Mouse (Mus musculus) limb, embryonic 15.5 days (tissue): ENCODE measurements around the gene Cped1. TPM values are rescaled to one million over a fixed set of nuclear protein-coding genes. Genes with fewer than 3 reads are reported as not detected.
A peak's percentile ranks its signal among the peaks of the same experiment; 100 is the strongest.

Source experiments
- ATAC-seq: fragments of 200-750 bp; cut with Nextera tagmentation; 2 replicates; pipeline ENCODE4 v1.8.0; 2017; ENCODE audit warnings: low read depth, moderate TSS enrichment; ENCODE audit not compliant: insufficient number of reproducible peaks, low FRiP score, low TSS enrichment
- H3K27ac ChIP-seq: fragments of 300-500 bp; sonication (generic); 2 replicates; pipeline ENCODE4 v1.5.1; 2015; ENCODE audit warnings: moderate library complexity, mild to moderate bottlenecking, inconsistent platforms
- H3K27me3 ChIP-seq: fragments of 300-500 bp; sonication (generic); 2 replicates; pipeline ENCODE4 v1.6.1; 2015; ENCODE audit warnings: inconsistent platforms
- H3K36me3 ChIP-seq: fragments of 300-500 bp; sonication (generic); 2 replicates; pipeline ENCODE4 v1.6.1; 2015; ENCODE audit warnings: inconsistent platforms
- H3K4me1 ChIP-seq: fragments of 300-500 bp; sonication (generic); 2 replicates; pipeline ENCODE4 v1.6.1; 2015; ENCODE audit warnings: inconsistent platforms
- H3K4me2 ChIP-seq: fragments of 300-500 bp; sonication (generic); 2 replicates; pipeline ENCODE4 v1.6.1; 2015; ENCODE audit warnings: mild to moderate bottlenecking, inconsistent platforms
- H3K4me3 ChIP-seq: fragments of 300-500 bp; sonication (generic); 2 replicates; pipeline ENCODE4 v1.5.1; 2015; ENCODE audit warnings: mild to moderate bottlenecking, inconsistent platforms
- H3K9ac ChIP-seq: fragments of 300-500 bp; sonication (generic); 2 replicates; pipeline ENCODE4 v1.6.1; 2015; ENCODE audit warnings: inconsistent platforms
- H3K9me3 ChIP-seq: fragments of 300-500 bp; sonication (generic); 2 replicates; pipeline ENCODE4 v1.6.1; 2016; ENCODE audit warnings: inconsistent platforms
- WGBS: fragments of 180-500 bp; shearing (Covaris S2); methylation state at CpG from one replicate; pipeline ENCODE4 v1.1.7; 2015; 5-methylcytosine and 5-hydroxymethylcytosine counted together
- polyA plus RNA-seq: library from polyadenylated mRNA; unstranded; fragments of >200 nt; fragmentation: Nextera tagmentation; extraction: Ambion mirVana; gene quantifications from 2 replicates; pipeline ENCODE4 v1.2.1, GENCODE M21; 2015

Cped1 gene
- polyA plus RNA-seq, 1 experiment from 2014 or later, result 43.1 TPM

GRCm38 (mm10) chr6:22189346-22190335 lies 203.9 kb downstream of the Cped1 start:
- peak overlapping the region; percentile 37 for H3K4me2 ChIP-seq
- WGBS, result 47% methylated on average over 24 of the region's 24 CpGs
- peak overlapping the region; percentile 77 for H3K27ac ChIP-seq
- H3K4me1 ChIP-seq, result peaks cover 15% of the 10 kb centered on the region
- H3K4me3 ChIP-seq, result no peak overlapping the region
- H3K9ac ChIP-seq, result no peak overlapping the region
- 0 out of 2 replicates have a peak, but pooled peaks cover 3% of the 10 kb centered on the region for H3K36me3 ChIP-seq
- ATAC-seq, result peak; percentile 81
- no peaks in the 10 kb centered on the region for H3K27me3 ChIP-seq
- H3K9me3 ChIP-seq, result no peaks in the 10 kb centered on the region

- no peak overlapping the region for H3K9ac ChIP-seq
- H3K36me3 ChIP-seq, result no peaks in the 10 kb centered on the region
- H3K4me1 ChIP-seq, result 0 out of 2 replicates have a peak, but pooled peaks cover 4% of the 10 kb centered on the region
- no peak overlapping the region for H3K4me3 ChIP-seq
- no peak for ATAC-seq
- no peaks in the 10 kb centered on the region for H3K27me3 ChIP-seq
- 81% methylated on average over 3 of the region's 3 CpGs for WGBS
- no peak overlapping the region for H3K4me2 ChIP-seq
- H3K27ac ChIP-seq, result no peak overlapping the region
- no peaks in the 10 kb centered on the region for H3K9me3 ChIP-seq
Measured at GRCm38 (mm10) chr6:22198603-22199002, 212.9 kb downstream of the Cped1 start.

- ATAC-seq, result no peak
- Histone ChIP-seq H3K4me3 (no peak overlapping the region), H3K4me2 (no peak overlapping the region), H3K27me3 (no peaks in the 10 kb centered on the region), H3K27ac (no peak overlapping the region), H3K4me1 (0 out of 2 replicates have a peak, but pooled peaks cover 4% of the 10 kb centered on the region), H3K9me3 (no peaks in the 10 kb centered on the region), H3K36me3 (no peaks in the 10 kb centered on the region), H3K9ac (no peak overlapping the region)
- 88% methylated on average over 2 of the region's 2 CpGs for WGBS
Measured at GRCm38 (mm10) chr6:22199473-22199872, 213.8 kb downstream of the Cped1 start.

DNA sequence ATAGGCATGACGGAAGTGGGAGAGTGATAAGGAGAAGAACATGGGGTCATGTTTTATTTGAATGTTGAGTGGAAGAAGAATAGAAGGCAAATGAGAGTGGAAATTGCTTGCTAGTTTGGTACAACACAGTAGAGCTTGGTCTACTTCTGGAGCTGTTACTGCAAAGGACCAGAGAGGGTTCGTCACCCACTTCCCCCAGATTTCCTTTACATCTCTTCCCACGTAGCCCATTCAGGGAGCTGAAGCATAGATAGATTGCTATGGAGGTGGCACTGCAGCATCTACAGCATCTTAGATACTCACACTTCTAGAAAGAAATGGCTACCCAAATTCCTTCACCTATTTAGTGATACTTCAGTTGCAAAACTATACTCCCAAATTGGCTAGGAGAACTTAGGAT lies 214.4 kb downstream of the Cped1 start:
- Histone ChIP-seq H3K9me3 (no peaks in the 10 kb centered on the region), H3K36me3 (no peaks in the 10 kb centered on the region), H3K27ac (no peak overlapping the region), H3K4me3 (no peak overlapping the region), H3K9ac (no peak overlapping the region), H3K27me3 (no peaks in the 10 kb centered on the region), H3K4me2 (no peak overlapping the region), H3K4me1 (peaks cover 5% of the 10 kb centered on the region)
- ATAC-seq, result no peak
- WGBS, result 90% methylated on average over 3 of the region's 3 CpGs

DNA sequence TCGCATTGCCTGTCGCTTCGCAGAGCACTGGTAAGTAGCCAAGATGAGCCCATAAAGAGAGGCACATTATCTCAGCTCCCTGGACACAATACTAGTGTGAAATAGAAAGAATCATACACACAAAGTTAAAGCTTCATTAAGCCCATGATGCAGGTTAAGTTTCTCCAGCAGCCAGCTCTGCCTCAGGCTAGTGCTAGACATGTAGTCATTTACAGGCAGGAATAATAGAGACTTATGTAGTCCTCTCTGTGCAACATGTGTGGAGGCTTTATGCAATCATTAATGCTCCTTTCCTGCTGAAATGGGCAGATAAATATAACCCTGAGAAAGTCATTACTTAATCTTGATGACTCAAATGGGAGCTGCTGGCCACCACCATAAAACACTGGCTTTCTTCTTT lies 216.2 kb downstream of the Cped1 start:
- H3K36me3 ChIP-seq, result no peaks in the 10 kb centered on the region
- WGBS, result 39% methylated on average over 3 of the region's 3 CpGs
- peak; percentile 71; the same call in 1 of the 2 replicates for ATAC-seq
- H3K4me2 ChIP-seq, result no peak overlapping the region
- H3K27me3 ChIP-seq, result no peaks in the 10 kb centered on the region
- H3K27ac ChIP-seq, result no peak overlapping the region
- peaks cover 12% of the 10 kb centered on the region for H3K4me1 ChIP-seq
- no peak overlapping the region for H3K9ac ChIP-seq
- H3K9me3 ChIP-seq, result no peaks in the 10 kb centered on the region
- no peak overlapping the region for H3K4me3 ChIP-seq

DNA sequence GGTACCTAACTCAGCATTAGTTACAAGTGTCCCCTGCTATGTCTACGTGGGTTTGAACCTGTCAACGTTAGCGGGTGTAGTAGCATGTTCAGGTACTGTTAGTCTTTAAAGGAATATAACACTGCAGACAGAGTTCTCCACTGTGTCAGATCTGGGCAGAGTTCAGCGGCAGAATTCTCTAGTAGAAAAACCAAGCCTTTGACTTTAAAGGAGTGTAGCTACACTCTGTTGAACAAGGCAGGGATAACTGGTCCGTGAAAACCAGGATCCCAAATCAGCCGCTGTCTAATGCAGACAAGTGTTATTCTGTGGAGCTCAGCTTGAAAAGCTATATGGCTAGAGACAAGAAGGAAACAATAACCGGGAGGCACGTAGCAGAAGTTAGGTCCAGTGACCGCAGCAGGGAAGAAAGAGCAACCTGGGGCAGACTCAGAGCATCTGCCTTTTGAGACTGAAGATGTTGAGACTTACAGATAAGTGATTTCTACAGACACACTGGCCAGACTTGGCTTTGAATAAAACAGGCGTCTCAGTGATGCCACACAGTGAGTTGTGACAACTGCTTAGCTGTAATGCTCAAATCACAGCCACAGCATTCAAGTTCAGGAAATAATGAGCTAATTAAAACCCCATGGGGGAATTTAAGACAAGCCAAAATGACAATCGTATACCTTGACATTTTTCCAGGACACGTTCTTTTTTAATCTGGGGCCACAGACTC lies 219.5 kb downstream of the Cped1 start:
- H3K36me3 ChIP-seq, result no peaks in the 10 kb centered on the region

GRCm38 (mm10) chr6:22205751-22206121 lies 220.0 kb downstream of the Cped1 start:
- H3K4me3 ChIP-seq, result no peak overlapping the region
- H3K9ac ChIP-seq, result no peak overlapping the region
- H3K4me1 ChIP-seq, result peaks cover 12% of the 10 kb centered on the region
- ATAC-seq, result no peak
- WGBS, result 31% methylated on average over 7 of the region's 7 CpGs
- H3K27ac ChIP-seq, result no peak overlapping the region
- no peaks in the 10 kb centered on the region for H3K9me3 ChIP-seq
- no peaks in the 10 kb centered on the region for H3K27me3 ChIP-seq
- no peaks in the 10 kb centered on the region for H3K36me3 ChIP-seq
- H3K4me2 ChIP-seq, result peak overlapping the region; percentile 1; the same call in 1 of the 2 replicates

More for the DNA sequence above, 219.5 kb downstream of the Cped1 start:
- no peak for ATAC-seq
- Histone ChIP-seq H3K9ac (no peak overlapping the region), H3K4me2 (peak overlapping the region; percentile 1; the same call in 1 of the 2 replicates), H3K4me3 (no peak overlapping the region), H3K27ac (no peak overlapping the region), H3K9me3 (no peaks in the 10 kb centered on the region), H3K4me1 (peaks cover 12% of the 10 kb centered on the region), H3K27me3 (no peaks in the 10 kb centered on the region)
- 47% methylated on average over 12 of the region's 12 CpGs for WGBS

DNA sequence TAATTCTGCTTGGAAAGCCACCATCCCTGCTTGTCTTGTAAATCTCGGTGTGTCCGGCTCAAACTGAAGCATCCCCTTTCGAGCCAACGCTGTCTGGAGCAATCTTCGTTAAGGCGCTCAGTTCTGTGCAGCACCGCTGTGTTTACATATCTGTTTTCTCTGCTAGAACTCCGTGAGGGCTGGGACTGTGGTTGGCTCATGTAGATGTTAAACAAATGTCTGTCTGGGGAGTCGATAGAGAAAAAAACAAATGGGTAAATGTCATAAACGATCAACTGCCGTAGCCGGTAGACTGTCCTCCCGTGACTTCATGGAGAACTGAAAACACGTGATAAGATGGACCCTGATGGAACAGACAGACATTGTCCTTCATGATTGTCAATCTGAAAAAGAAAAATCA lies 220.5 kb downstream of the Cped1 start:
- H3K9ac ChIP-seq, result no peak overlapping the region
- no peaks in the 10 kb centered on the region for H3K27me3 ChIP-seq
- H3K36me3 ChIP-seq, result no peaks in the 10 kb centered on the region
- peaks cover 12% of the 10 kb centered on the region for H3K4me1 ChIP-seq
- no peak overlapping the region for H3K4me3 ChIP-seq
- no peaks in the 10 kb centered on the region for H3K9me3 ChIP-seq
- 0 out of 2 replicates have a peak overlapping the region, but pooled peaks have one; percentile 1 for H3K4me2 ChIP-seq
- no peak overlapping the region for H3K27ac ChIP-seq
- WGBS, result 50% methylated on average over 14 of the region's 14 CpGs
- ATAC-seq, result no peak

- Histone ChIP-seq H3K9me3 (no peaks in the 10 kb centered on the region), H3K36me3 (no peaks in the 10 kb centered on the region), H3K4me2 (no peak overlapping the region), H3K27ac (no peak overlapping the region), H3K27me3 (no peaks in the 10 kb centered on the region), H3K9ac (no peak overlapping the region), H3K4me1 (peaks cover 12% of the 10 kb centered on the region), H3K4me3 (no peak overlapping the region)
- no peak for ATAC-seq
- WGBS, result 62% methylated on average over 6 of the region's 6 CpGs
Measured at GRCm38 (mm10) chr6:22206630-22207293, 221.0 kb downstream of the Cped1 start.

DNA sequence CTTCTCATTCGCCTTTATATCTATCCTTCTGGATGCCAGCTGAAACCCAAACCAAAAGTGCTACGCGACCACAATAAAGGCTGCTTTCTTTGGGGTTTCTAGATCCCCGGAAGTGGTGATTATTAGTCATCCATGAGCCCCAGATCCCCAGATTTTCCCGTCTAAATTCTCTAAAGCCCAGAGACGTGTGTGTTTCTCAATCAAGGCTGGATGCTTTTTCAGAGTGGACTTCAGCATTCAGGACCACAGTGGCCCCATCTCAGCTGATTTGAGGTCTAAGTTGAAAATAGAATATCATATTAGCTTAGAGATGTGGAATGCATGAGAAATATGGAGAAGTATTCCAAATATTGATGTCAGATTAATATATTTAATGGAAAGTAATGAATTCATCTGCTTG lies 226.4 kb downstream of the Cped1 start:
- Histone ChIP-seq H3K9ac (no peak overlapping the region), H3K36me3 (0 out of 2 replicates have a peak, but pooled peaks cover 4% of the 10 kb centered on the region), H3K9me3 (no peaks in the 10 kb centered on the region), H3K4me2 (no peak overlapping the region), H3K4me1 (no peaks in the 10 kb centered on the region), H3K4me3 (no peak overlapping the region), H3K27ac (no peak overlapping the region), H3K27me3 (no peaks in the 10 kb centered on the region)
- ATAC-seq, result no peak
- WGBS, result 70% methylated on average over 6 of the region's 6 CpGs

GRCm38 (mm10) chr6:22213187-22213586 lies 227.5 kb downstream of the Cped1 start:
- Histone ChIP-seq H3K27me3 (no peaks in the 10 kb centered on the region), H3K27ac (no peak overlapping the region), H3K36me3 (0 out of 2 replicates have a peak, but pooled peaks cover 4% of the 10 kb centered on the region), H3K9ac (no peak overlapping the region), H3K4me1 (no peaks in the 10 kb centered on the region), H3K9me3 (no peaks in the 10 kb centered on the region), H3K4me3 (no peak overlapping the region), H3K4me2 (no peak overlapping the region)
- no peak for ATAC-seq
- 94% methylated on average over 5 of the region's 5 CpGs for WGBS
